Mouse (Mus musculus): ENCODE data around the gene Gm8994.

DNA sequence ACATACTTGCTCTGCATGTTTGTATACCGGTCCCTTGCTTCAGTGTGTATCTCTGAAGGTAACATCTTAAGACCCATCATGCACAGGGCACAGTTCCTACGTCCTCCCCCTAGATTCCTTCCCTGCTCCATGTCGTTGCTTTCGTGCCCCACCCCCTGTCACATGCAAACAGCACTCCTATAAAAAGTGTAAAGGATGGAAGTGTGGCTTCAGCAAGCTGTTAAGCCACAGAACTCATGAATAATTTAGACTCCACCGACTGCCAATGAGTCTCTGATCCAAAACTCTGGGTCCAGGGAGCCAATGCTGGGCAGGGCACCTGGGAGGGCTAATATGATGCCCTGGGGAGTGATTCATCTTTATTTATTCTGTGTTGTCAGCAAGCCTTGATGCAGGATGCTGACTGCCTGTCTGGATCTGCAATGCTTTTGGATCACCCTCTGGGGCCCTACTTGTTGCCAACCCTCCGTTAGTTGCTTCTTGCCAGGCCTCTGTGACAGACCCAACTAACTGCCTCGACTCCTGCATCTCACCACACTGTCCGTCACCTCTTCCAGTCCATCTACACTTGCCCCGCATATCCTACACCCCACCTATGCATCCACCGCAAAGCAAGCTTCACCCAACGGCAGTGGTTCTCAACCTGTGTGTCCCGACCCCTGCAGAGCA lies 37.2 kb downstream of the Gm8994 start:
- TF ChIP-seq CTCF (IDR thresholded peaks at IDR 0.05; ENCODE audit: extremely low read depth, insufficient read depth, low read length) (no peak), POLR2A (IDR thresholded peaks at IDR 0.05; ENCODE audit: extremely low read depth, insufficient read depth, low read length) (peak; percentile 40; the same call in 1 of the 2 replicates)
